Mouse (Mus musculus): ENCODE results near the gene Rpusd3.

DNA sequence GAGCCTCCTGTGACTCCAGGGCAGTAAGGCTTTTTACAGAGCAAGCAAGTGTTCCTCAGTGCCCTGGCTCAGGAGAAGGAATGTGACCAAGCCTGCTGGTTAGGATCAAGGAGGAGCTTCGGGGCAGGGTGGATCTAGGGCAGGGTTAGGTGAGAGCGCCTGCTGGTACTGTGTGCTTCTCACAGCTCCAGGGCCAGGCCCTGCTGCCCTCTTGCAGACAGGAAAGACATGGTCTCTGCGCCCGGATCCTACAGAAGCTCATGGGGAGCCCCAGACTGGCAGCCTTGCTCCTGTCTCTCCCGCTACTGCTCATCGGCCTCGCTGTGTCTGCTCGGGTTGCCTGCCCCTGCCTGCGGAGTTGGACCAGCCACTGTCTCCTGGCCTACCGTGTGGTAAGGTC is 39.5 kb upstream of the Rpusd3 start:
- no peak for TF ChIP-seq GATA1 (IDR thresholded peaks at IDR 0.05; ENCODE audit: borderline replicate concordance, low read length)
- TF ChIP-seq FLI1 (IDR thresholded peaks at IDR 0.05; ENCODE audit: low read length): no peak

Data from megakaryocyte, embryonic 14.5 days (primary cell).